Mouse (Mus musculus): ENCODE data around the gene Ncf2.

DNA sequence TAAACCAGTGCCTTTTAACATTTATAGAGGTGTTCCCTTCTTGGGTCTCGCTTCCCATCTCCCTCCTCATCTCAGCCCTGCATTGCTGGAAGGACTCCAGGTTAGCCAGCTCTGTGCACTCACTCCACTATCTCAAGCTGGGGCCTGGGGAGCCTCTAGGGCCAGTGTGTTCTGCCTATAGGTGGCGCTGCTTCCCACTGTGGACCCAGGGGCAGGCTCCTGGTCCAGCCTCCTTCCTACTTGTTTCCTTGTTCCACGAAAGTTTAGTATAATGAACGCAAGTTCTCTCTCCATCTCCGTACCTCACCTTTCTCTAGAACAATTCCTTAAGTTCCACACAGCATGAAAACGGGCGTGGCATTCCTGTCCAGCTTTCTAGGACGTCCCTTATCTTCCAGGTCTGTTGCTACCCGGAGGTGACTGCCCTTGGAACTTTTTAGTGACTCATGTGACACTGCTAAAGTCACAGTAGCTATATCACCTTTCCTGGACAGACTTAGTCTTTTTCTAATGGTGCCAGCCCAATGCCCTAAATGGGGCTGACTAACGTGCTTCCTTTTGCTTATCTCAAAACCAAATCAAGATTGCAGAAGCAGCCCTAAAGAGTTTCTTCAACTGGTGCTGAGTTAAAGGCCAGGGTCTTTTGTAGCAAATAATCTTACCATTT lies 20.8 kb upstream of the Ncf2 start:
- TF ChIP-seq NANOG (IDR thresholded peaks at IDR 0.05; ENCODE audit: borderline replicate concordance, low read length) (no peak), CTCF (conservative IDR thresholded peaks at IDR 0.05; ENCODE audit: low read length) (peak; percentile 85)

All from E14TG2a.4 (cell line).